Mouse (Mus musculus): ENCODE measurements around the gene Map1b. TPM values are rescaled to one million over a fixed set of nuclear protein-coding genes. Genes with fewer than 3 reads are reported as not detected.

The Map1b gene
- polyA plus RNA-seq, 1 experiment from 2014 or later, result 1,223 TPM

GRCm38 (mm10) chr13:99501393-99501792 lies 14.9 kb downstream of the Map1b start:
- Histone ChIP-seq H3K4me1 (peaks cover 45% of the 10 kb centered on the region), H3K9ac (peak overlapping the region; percentile 18; the same call in 1 of the 2 replicates), H3K9me3 (no peaks in the 10 kb centered on the region), H3K4me3 (no peak overlapping the region), H3K4me2 (replicated peaks) (peak overlapping the region; percentile 39), H3K27ac (no peak overlapping the region), H3K36me3 (peaks cover 48% of the 10 kb centered on the region), H3K27me3 (replicated peaks) (no peaks in the 10 kb centered on the region)
- ATAC-seq (ENCODE audit: low FRiP score, low read depth), result 0 out of 2 replicates have a peak, but pooled peaks have one; percentile 8
- 29% methylated on average over 7 of the region's 7 CpGs for WGBS

- Histone ChIP-seq H3K9ac (no peak overlapping the region), H3K4me2 (replicated peaks) (no peak overlapping the region), H3K9me3 (no peaks in the 10 kb centered on the region), H3K27ac (no peak overlapping the region), H3K4me1 (peaks cover 46% of the 10 kb centered on the region), H3K27me3 (replicated peaks) (no peaks in the 10 kb centered on the region), H3K36me3 (peaks cover 41% of the 10 kb centered on the region), H3K4me3 (no peak overlapping the region)
- WGBS, result 77% methylated on average over 3 of the region's 3 CpGs
- ATAC-seq (ENCODE audit: low FRiP score, low read depth), result no peak
These were observed 15.7 kb downstream of the Map1b start for GRCm38 (mm10) chr13:99500609-99501008.

- H3K9ac ChIP-seq, result no peak overlapping the region
- H3K27me3 ChIP-seq (replicated peaks), result no peaks in the 10 kb centered on the region
- no peak overlapping the region for H3K4me2 ChIP-seq (replicated peaks)
- ATAC-seq (ENCODE audit: low FRiP score, low read depth), result no peak
- no peak overlapping the region for H3K27ac ChIP-seq
- no peaks in the 10 kb centered on the region for H3K9me3 ChIP-seq
- H3K4me3 ChIP-seq, result no peak overlapping the region
- H3K4me1 ChIP-seq, result peaks cover 52% of the 10 kb centered on the region
- 63% methylated on average over 9 of the region's 9 CpGs for WGBS
- peaks cover 36% of the 10 kb centered on the region for H3K36me3 ChIP-seq
These were observed 16.6 kb downstream of the Map1b start for GRCm38 (mm10) chr13:99499764-99500163.

DNA sequence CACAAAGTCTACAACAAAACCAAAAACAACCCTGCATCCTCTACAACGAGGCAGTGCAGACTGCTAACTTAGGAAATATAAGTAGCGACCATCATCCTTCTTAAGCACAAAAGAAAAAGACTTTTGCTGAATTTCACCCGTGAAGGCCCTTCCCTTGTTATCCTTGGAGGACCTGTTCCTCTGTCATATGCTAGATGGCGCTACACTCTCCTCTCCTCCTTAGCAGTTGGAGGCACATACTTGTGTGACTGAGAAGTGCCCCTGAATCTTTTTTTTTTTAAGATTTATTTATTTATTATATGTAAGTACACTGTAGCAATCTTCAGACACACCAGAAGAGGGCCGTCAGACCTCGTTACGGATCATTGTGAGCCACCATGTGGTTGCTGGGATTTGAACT lies 20.2 kb downstream of the Map1b start:
- Histone ChIP-seq H3K27ac (no peak overlapping the region), H3K4me2 (replicated peaks) (no peak overlapping the region), H3K4me3 (no peak overlapping the region), H3K9me3 (no peaks in the 10 kb centered on the region), H3K27me3 (replicated peaks) (no peaks in the 10 kb centered on the region), H3K36me3 (peaks cover 26% of the 10 kb centered on the region), H3K4me1 (peaks cover 53% of the 10 kb centered on the region), H3K9ac (no peak overlapping the region)
- no peak for ATAC-seq (ENCODE audit: low FRiP score, low read depth)
- WGBS, result 88% methylated on average over 7 of the region's 7 CpGs

DNA sequence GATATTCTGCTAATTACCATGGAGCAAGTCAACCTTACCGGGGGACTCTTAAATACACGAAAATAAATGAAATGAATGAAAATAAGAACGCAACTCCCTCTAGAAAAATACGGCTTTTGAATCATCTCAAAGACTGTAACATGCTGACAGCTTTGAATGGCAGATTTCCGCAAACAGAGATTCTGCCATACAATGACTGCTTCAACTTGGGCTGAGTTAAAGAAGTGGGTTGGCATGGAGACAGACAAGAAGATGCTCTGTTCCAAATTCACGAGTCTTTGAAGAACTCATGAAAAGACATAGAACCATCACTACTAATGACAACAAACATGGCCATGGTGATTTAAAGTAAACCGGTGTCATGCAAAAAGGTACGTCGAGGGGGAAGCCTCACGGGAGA lies 21.9 kb downstream of the Map1b start:
- ATAC-seq (ENCODE audit: low FRiP score, low read depth), result no peak
- Histone ChIP-seq H3K27me3 (replicated peaks) (no peaks in the 10 kb centered on the region), H3K4me1 (peaks cover 38% of the 10 kb centered on the region), H3K9me3 (no peaks in the 10 kb centered on the region), H3K4me3 (no peak overlapping the region), H3K36me3 (peaks cover 28% of the 10 kb centered on the region), H3K9ac (no peak overlapping the region), H3K4me2 (replicated peaks) (no peak overlapping the region), H3K27ac (no peak overlapping the region)
- WGBS, result 83% methylated on average over 10 of the region's 10 CpGs

DNA sequence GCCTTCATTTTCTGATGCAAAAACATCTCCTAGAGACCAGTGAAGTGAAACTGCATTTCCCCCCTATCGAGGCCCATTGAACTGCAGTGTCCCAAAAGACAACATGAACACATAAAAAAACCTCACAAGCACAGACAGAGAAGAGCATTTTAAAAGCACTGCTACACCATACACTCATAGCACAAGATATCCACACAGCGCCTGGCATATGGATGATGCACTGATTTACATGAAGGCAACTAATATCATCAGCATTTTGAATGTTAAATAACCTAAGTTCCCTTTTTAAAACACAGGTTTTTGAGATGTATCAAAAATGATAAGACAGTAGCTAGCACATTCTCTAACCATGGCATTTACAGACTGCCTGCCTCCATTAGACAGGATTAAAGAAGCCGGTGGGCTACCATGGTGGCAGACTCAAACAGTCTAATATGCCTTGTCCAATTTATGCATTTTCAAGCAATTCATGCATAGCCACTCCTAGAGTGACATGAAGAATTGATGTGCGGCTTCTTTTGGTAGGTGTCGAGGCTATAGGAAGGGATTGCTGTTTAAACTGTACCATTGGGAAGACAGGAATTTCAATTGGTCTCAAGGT lies 22.9 kb downstream of the Map1b start:
- Histone ChIP-seq H3K4me3 (no peak overlapping the region), H3K27ac (peak overlapping the region; percentile 38; the same call in 1 of the 2 replicates), H3K4me1 (peaks cover 38% of the 10 kb centered on the region), H3K27me3 (replicated peaks) (no peaks in the 10 kb centered on the region), H3K36me3 (peaks cover 31% of the 10 kb centered on the region), H3K4me2 (replicated peaks) (peak overlapping the region; percentile 32), H3K9me3 (no peaks in the 10 kb centered on the region), H3K9ac (no peak overlapping the region)
- WGBS, result 51% methylated on average over 5 of the region's 5 CpGs
- peak; percentile 49; the same call in 1 of the 2 replicates for ATAC-seq (ENCODE audit: low FRiP score, low read depth)

DNA sequence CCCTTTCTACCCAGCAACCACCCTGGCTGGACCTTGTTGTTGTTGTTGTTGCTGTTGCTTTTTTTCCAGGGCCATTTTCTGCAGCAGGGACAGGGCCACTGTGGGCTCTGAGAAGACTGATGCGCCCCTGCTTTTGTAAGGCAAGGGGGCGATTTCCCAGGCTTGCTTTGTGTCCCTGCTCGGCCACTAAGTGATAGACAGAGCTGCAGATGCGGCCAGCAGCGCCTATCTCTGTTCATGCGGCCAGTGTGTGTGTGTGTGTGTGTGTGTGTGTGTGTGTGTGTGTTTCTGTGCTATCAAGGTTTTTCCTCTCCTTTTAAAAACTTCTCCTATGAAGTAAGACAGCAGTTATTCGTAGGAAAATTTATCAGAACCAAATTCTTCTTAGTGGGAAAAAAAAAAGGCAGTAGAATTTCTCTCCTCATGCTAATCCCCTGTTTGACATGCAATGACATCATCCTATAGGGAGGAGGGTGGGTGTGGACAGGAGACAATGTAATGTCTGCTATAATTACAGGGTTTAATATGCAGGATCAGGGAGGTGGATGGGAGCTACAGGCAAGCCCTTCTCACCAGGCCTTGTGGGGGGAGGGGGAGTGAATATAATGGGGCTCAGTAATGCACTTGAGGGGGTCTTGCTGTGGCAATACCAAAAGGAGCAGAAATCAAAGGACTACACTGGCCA lies 23.6 kb downstream of the Map1b start:
- Histone ChIP-seq H3K9ac (0 out of 2 replicates have a peak overlapping the region, but pooled peaks have one; percentile 13), H3K4me1 (peaks cover 38% of the 10 kb centered on the region), H3K9me3 (no peaks in the 10 kb centered on the region), H3K4me3 (no peak overlapping the region), H3K27me3 (replicated peaks) (no peaks in the 10 kb centered on the region), H3K36me3 (peaks cover 33% of the 10 kb centered on the region), H3K4me2 (replicated peaks) (peak overlapping the region; percentile 32), H3K27ac (peak overlapping the region; percentile 64; the same call in 1 of the 2 replicates)
- peak; percentile 72 for ATAC-seq (ENCODE audit: low FRiP score, low read depth)
- 36% methylated on average over 7 of the region's 7 CpGs for WGBS

DNA sequence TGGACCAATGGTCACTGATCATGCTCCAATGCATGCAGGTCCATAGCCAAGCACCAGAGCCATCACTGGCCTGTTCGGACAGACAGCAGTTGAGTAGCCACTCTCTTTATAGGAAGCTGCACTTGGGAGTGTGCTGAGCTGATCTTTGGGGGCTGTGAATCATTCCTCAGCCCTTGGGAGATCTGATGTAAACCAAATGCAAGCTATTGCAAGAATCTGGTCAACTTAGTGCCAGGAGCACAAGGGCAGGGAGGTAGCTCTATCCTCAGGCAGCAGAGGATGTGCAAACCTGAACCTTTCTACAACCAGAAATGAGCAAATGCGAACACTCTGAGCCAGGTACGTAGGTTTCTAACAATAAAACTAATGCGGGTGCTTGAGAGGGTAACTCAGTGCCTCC lies 26.3 kb downstream of the Map1b start:
- Histone ChIP-seq H3K27me3 (replicated peaks) (no peaks in the 10 kb centered on the region), H3K36me3 (peaks cover 45% of the 10 kb centered on the region), H3K4me1 (peaks cover 38% of the 10 kb centered on the region), H3K27ac (no peak overlapping the region), H3K9me3 (no peaks in the 10 kb centered on the region), H3K4me2 (replicated peaks) (no peak overlapping the region), H3K9ac (no peak overlapping the region), H3K4me3 (no peak overlapping the region)
- 93% methylated on average over 4 of the region's 4 CpGs for WGBS
- ATAC-seq (ENCODE audit: low FRiP score, low read depth), result no peak

GRCm38 (mm10) chr13:99489175-99489574 lies 27.2 kb downstream of the Map1b start:
- no peaks in the 10 kb centered on the region for H3K27me3 ChIP-seq (replicated peaks)
- H3K4me2 ChIP-seq (replicated peaks), result no peak overlapping the region
- H3K9me3 ChIP-seq, result no peaks in the 10 kb centered on the region
- 95% methylated on average over 5 of the region's 5 CpGs for WGBS
- no peak overlapping the region for H3K27ac ChIP-seq
- no peak overlapping the region for H3K4me3 ChIP-seq
- peaks cover 42% of the 10 kb centered on the region for H3K36me3 ChIP-seq
- no peak overlapping the region for H3K9ac ChIP-seq
- ATAC-seq (ENCODE audit: low FRiP score, low read depth), result no peak
- H3K4me1 ChIP-seq, result peaks cover 35% of the 10 kb centered on the region

- WGBS, result 96% methylated on average over 9 of the region's 9 CpGs
- no peak overlapping the region for H3K4me2 ChIP-seq (replicated peaks)
- peaks cover 32% of the 10 kb centered on the region for H3K4me1 ChIP-seq
- H3K27ac ChIP-seq, result no peak overlapping the region
- H3K36me3 ChIP-seq, result peaks cover 35% of the 10 kb centered on the region
- no peaks in the 10 kb centered on the region for H3K9me3 ChIP-seq
- H3K27me3 ChIP-seq (replicated peaks), result no peaks in the 10 kb centered on the region
- H3K4me3 ChIP-seq, result no peak overlapping the region
- H3K9ac ChIP-seq, result no peak overlapping the region
- ATAC-seq (ENCODE audit: low FRiP score, low read depth), result no peak
These were observed 30.5 kb downstream of the Map1b start for GRCm38 (mm10) chr13:99485861-99486260.

GRCm38 (mm10) chr13:99485331-99485733 lies 31.0 kb downstream of the Map1b start:
- ATAC-seq (ENCODE audit: low FRiP score, low read depth), result no peak
- no peak overlapping the region for H3K4me2 ChIP-seq (replicated peaks)
- no peak overlapping the region for H3K27ac ChIP-seq
- H3K4me3 ChIP-seq, result no peak overlapping the region
- no peak overlapping the region for H3K9ac ChIP-seq
- peaks cover 30% of the 10 kb centered on the region for H3K36me3 ChIP-seq
- no peaks in the 10 kb centered on the region for H3K9me3 ChIP-seq
- H3K27me3 ChIP-seq (replicated peaks), result no peaks in the 10 kb centered on the region
- WGBS, result 87% methylated on average over 7 of the region's 7 CpGs
- peaks cover 32% of the 10 kb centered on the region for H3K4me1 ChIP-seq

- Histone ChIP-seq H3K9ac (no peak overlapping the region), H3K4me2 (replicated peaks) (no peak overlapping the region), H3K4me3 (no peak overlapping the region), H3K36me3 (peaks cover 31% of the 10 kb centered on the region), H3K4me1 (peaks cover 32% of the 10 kb centered on the region), H3K9me3 (no peaks in the 10 kb centered on the region), H3K27ac (no peak overlapping the region), H3K27me3 (replicated peaks) (no peaks in the 10 kb centered on the region)
- ATAC-seq (ENCODE audit: low FRiP score, low read depth), result no peak
- WGBS, result 79% methylated on average over 10 of the region's 10 CpGs
These were observed 31.4 kb downstream of the Map1b start for GRCm38 (mm10) chr13:99484905-99485304.

GRCm38 (mm10) chr13:99483433-99483832 lies 32.9 kb downstream of the Map1b start:
- no peak overlapping the region for H3K4me2 ChIP-seq (replicated peaks)
- no peak overlapping the region for H3K27ac ChIP-seq
- H3K4me3 ChIP-seq, result no peak overlapping the region
- no peak for ATAC-seq (ENCODE audit: low FRiP score, low read depth)
- no peak overlapping the region for H3K9ac ChIP-seq
- no peaks in the 10 kb centered on the region for H3K27me3 ChIP-seq (replicated peaks)
- peaks cover 32% of the 10 kb centered on the region for H3K4me1 ChIP-seq
- H3K9me3 ChIP-seq, result no peaks in the 10 kb centered on the region
- peaks cover 27% of the 10 kb centered on the region for H3K36me3 ChIP-seq

All from neural tube, embryonic 12.5 days (tissue).